Mouse (Mus musculus) small intestine, adult 10 weeks (tissue): ENCODE results near the gene Cox7c. TPM values are rescaled to one million over a fixed set of nuclear protein-coding genes. Genes with fewer than 3 reads are reported as not detected.

Source experiments
- polyA plus RNA-seq: library from polyadenylated mRNA; stranded (reverse); fragments of 350-450 nt; fragmentation: Illumina TruSeq; extraction: RNeasy Lipid Tissue Mini Kit (QIAGEN cat#74804); gene quantifications from one replicate; pipeline ENCODE4 v1.2.3, GENCODE M21; 2014; ENCODE audit warnings: low replicate concordance

Cox7c gene
- polyA plus RNA-seq, result 554 TPM

DNA sequence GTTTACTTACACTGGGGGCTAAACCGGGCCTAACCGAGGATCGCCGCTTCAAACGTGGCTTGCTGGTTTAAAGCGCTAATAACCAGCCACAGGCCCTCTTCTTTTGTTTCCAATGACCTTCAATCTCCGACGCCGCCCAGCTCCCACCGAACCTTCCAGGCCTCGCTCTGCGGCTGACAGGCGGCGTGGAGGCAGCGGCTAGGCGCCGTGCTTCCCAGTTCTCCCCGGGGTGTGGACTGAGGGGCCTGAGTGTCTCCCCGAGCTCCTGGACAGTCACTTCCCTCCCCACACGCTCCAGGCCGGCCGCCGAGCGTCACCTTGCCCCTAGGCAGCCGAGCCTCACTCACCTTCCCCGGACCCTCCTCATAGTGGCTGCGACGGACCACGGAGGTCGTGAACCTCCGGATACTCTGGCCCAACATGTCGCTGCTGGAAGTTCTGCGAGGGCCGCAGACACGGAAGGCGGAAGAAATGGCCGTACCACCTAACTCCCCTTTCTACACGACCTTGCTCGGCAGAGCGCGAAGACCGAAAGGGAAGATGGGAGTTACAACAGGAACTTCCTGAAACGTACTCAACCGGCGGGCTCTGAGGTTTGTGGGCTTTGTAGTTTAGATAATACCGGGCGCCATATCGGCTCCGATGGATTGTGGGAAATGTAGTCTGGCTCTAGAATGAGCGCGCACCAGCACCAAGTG lies at the start of gene Cox7c:
Cox7c (minus strand) TSS at position 651 of the 698 bp plus-strand sequence.

